Mouse (Mus musculus) cerebellum, adult 11-12 months (tissue): ENCODE measurements around the gene Epha10.
"Not testable (repeated sequence)": the region's sequence is repeated elsewhere in the genome, so short reads cannot be mapped to it uniquely, and the experiment has no call there.

ENCODE experiments used
- DNase-seq: peaks from one replicate; pipeline ENCODE4 v3.0.0; 2022

Epha10 gene

DNA sequence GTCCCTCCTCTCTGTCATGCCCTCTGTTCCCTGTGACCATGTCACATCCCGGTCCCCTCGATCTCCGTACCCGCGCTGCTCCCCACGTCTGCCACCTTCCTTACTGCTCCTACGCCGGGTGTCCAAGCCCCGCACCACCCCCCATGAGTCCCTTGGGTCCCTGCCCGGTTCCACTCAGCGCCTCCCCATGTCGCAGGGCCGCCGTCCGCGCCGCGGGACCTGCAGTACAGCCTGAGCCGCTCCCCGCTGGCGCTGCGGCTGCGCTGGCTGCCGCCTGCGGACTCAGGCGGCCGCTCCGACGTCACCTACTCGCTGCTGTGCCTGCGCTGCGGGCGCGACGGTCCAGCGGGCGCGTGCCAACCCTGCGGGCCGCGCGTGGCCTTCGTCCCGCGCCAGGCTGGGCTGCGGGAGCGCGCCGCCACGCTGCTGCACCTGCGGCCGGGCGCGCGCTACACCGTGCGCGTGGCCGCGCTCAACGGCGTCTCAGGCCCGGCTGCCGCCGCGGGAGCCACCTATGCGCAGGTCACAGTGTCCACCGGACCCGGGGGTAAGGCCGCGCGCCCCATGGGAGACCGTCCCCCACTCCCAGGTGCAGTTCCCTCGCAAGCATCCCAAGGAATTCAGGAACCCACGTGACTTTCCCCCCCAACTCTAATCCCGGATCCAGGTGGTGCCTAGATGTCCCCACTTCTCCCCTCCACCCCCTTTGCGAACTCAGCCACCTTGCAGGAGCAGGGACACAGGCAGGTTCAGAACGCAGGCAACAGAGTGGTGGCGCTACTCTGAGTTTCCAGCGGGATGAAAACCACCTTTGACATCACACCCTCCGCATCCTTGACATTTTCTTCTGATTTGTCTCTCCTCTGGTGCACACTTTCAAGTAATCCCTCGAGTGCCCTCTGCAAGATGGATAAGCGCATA lies 14.1 kb downstream of the Epha10 start:
- DNase-seq = peak; percentile 88

DNA sequence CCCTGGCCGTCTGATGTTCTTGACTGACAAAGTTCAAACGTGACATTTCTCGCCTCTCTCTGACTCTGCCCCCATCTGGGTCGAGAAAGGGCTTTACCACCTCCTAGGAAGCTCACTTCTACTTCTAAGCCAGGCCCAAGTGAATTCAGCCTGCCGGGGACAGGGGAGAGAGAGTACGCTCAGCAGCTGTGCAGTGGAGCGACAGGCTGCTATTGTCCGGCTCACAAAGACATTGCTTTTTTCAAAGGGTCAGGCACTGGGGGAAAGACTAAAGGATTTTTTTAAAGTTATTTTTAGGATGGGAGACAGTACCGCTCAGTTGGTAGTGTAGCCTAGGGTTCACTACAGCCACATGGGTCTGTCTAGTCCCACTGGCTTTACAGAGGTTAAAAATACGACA lies 17.7 kb downstream of the Epha10 start:
- no peak for DNase-seq

DNA sequence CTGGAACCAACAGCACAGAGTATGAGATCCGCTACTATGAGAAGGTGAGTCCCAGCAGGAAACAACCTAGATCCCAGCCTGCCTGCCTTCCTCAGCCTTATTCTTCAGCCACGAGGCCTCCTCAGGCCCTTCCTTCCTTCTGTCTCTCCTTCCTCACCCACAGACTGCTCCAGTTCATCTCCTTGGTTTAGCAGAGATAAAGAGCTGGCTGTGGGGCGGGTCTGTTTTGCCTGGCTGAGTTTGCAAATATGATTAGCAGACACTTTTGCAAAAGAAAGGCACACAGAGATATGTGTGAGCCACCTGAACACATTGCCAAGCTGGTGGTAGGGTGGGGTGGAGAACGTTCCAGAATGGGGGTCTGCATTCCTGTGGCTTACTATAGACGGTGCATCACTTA lies 19.2 kb downstream of the Epha10 start:
- DNase-seq = no peak

DNA sequence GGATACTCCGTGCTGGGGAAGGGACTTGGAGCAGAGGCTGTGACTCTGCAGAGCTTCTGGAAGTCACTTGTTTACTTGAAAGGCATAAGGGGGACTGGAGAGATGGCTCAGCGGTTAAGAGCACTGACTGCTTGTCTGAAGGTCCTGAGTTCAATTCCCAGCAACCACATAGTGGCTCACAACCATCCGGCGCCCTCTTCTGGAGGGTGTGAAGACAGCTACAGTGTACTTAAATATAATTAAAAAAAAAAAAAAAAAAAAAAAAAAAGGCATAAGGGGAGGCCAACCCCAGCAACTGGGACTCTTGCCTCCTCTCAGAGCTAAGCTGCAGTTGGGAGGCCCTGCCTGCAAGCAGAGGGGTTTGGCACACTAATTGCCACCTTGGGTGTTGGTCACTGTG lies 24.7 kb downstream of the Epha10 start:
- DNase-seq = no peak

DNA sequence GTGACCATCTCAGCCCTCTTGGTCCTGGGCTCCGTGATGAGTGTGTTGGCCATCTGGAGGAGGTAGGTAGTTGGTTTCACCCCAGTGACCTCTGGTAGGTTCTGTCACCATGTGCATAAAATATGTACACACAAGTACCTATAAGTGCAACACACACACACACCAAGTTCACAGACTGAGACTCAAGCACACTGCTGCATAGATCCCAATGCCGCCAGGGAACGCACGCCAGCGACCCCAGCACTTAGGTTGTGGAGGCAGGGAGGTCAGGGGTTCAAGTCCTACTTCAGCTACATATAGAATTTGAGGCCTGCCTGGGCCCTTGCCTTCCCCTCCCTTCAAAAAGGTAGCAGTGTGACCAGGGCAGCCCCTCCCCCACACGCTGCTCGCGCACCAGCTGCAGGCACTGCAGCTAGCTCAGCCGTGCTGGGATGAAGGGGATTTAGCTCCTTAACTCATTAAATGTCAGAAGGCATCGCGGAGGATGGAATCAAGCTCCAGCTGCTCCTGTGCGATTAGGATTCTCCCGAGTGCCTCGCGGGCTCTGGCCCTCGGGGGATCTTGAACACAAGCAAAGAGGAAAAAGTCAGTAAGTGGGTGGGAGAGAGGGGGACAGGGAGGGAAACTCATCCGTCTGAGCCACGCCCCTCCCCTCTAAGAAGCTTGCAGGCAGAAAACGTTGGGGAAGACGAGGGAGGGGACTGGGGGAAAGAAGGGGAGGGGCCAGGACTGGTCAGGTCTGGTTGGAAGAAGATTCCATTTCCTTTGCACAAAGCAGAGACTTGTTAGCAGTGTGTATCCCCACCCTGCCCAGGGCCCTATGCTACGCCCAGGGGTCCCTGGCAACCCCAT lies 25.5 kb downstream of the Epha10 start:
- no peak for DNase-seq

DNA sequence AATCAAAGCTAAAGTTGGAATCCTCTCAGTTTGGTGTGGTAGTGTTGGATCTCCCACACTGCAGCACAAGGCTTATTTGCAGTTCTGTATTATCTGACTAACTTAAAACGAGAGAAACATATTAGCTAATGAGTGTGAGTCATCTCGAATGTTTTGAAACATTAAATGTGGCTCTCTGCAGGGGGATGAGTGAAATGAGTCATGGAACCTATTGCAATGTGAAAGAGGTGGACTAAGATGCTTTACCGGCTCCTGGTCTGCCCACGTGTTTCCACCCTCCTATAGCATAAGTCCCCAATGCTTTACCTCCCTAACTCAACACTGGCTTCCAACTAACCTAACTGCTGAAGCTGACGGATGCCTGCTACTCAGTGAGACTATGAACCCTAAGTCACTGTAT lies 47.4 kb downstream of the Epha10 start:
- DNase-seq = no peak

DNA sequence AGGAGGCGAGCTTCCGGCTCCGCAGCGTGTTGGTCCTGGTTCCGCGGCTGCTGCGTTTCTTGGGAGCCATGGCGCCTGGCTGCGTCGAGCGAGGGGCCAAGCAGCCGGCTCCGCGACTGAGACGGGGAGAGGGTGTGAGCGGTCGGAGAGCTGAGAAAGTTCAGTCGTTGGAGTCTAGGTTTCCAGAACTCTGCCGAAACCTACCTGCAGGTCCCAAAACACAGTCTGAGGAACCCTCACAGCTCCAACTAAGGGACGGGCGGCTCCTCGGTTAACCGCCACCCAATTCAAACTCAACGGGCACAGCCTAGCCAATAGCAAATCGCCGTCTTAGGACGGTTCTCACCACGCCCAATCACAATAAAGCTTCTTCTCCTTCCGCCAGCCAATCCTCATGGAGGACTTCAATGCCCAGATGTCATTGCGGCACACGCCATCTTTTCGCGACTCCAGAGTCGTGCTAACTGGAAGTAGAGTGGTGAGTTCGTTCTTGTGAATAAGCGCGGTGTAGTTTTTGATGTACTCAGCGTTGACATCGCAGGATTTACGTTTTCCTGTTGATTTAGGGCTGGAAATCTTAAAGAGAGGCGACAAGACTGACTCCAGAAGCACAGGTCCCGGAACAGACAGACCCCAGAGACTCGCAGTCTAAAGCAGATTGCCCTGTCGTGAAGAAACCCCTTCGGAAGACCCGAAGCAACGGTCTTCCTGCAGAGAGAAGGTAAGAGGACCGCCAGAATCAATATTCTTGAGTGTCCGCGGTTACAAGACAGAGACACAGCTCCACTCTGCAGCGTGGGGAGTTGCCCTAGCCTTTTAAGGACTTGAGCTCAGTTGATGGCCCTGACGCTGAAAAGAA lies 56.1 kb downstream of the Epha10 start, which contains the start of gene 9930104L06Rik:
Gene 9930104L06Rik (plus strand): TSS at position 436 of the 859 bp plus-strand sequence.
- peak; percentile 94 for DNase-seq

DNA sequence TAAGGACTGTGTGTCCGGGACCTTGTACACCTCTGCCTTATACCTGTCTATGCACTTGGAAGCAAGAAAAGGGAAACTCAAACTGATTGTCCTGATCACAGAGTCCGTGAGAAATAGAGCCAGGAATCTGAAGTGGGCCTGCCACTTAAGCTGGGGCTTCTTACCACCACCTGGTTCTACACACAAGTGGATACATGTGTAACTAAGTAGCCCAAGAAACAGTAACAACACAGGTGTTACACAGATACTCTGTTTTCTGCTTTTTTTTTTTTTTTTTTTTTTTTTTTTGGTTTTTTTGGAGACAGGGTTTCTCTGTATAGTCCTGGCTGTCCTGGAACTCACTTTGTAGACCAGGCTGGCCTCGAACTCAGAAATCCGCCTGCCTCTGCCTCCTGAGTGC lies 58.5 kb downstream of the Epha10 start, which contains the start of gene Cdca8:
Gene Cdca8 (minus strand): TSS at position 101 of the 400 bp plus-strand sequence.
- DNase-seq = not testable (repeated sequence)

DNA sequence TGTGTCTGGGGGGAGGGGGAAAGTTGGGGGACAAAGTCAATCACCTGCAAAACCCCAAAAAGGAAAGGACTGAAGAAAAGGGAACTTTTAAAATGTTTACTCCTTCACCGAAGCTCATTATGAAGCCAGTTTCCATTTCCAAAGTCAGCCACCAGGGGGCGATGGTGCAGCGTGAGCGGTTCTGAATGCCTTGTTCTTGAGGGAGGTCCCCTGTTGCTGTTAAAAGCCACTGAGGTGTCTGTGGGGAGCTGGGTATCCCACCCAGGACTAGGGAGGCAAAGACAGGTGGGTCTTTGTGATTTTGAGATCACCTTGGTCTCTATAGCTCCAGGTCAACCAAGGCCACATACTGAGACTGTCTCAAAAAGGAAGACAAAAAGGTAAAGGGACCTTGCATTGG lies 62.3 kb downstream of the Epha10 start:
- DNase-seq = peak; percentile 39

DNA sequence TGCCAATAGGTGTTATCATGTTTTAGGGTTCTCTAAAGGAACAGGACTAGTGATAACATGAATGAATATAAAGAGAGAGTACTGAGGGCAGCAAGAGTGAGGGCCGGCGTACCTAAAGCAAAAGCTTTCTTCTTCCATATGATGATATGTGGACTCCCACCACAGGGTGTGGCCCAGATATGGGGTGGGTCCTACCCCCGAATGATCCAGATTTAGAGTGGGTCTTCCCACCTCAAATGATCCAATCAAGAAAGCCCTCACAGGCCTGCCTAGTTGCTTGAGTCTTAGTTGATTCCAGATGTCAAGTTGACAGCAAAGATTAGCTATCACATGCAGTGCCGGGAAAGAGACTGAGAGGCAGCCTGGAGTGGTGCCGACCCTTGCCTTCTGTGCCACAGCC lies 63.1 kb downstream of the Epha10 start:
- no peak for DNase-seq

DNA sequence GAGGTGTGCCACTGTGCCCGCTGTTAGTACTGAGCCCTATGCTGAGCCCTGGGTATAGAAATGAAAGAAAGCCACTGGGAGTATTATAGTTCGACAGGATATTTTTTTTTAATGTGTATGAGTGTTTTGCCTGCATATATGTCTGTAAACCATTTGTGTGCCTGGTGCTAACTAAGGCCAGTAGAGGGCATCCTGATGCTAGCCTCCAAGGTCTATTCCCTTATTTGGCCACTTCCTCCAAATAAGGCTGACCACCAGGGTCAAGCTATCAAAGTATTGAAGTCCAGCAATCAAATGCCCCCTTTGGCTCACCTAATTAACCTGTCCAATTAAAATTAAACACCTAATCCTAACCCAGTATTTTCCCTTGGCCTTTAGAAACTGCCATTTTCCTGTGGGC lies 64.3 kb downstream of the Epha10 start:
- DNase-seq = no peak

DNA sequence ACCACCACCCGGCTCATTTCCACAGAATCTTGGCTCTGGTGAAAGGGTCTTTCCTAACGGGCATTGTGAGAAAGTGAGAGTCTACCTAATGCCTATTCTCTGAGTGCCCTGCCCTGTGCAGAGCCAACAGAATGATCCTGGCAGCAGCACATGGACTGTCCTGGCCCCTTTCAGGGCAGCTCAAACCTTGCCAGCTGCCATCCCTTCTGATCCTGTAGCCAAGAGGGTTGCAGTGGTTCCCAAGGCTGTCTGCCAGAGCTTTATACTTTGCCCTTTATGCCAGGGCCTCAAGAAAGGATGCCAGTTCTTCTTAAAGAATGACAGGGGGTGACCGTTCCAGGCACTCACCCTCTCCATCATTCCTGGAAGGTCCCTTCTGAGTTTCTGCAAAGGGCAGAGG lies 68.8 kb downstream of the Epha10 start:
- no peak for DNase-seq

DNA sequence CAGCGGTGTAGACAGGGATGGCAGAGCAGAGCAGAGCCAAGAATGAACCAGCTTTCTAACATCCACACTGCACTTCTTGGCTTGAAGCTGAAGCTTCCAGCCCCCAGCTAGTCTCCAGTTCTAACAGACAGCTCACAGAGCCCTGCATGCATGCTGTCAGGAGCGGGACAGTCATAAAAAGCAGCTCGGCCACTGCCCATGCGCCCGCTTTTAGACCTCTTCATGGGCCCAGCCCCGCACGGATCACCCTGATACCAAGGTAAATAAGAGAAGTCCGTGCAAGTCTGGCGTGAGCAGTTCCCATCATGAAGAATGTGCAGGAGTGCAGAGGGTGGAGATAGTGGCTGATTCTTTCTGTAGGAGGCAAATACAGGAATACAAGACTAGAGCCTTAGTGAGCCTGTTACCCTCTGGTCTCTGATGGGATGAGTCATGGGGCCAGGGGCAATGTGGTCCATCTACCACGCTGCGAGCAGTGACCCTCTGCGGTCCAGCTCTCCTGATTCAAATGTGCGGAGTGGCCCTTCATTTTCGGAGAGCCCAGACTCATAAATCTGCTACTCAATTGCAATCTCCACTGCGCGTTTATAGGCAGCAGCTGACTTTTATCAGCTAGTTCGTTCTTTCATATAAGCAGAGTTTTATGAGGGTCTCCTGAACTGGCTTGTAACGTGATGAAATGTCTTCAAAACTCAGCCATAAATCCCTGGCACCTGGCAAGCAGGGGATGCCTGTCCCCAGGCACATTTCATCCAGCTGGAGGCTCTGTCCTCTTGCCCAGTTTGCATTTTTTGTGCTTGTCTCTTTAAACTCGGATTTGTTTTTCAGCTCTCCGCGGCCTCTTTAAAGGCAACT lies 69.7 kb downstream of the Epha10 start:
- DNase-seq = no peak

DNA sequence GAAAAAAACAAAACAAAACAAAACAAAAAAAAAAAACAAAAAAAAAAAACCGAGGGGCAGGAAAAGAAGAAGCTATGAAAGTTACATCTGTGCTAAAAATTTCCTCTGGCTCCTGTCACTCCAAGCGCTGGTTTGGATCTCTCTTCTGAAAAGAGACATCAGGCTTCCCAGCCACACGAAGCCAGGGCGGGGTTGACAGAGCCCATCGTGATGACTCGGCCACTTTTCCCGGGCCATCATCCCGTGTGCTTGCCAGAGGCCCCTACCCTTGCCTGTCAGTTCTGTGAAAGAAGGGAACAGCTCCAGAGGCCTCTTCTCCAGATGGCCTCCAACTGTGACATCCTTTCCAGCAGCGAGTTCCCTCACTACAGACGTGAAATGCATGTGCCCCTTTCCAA lies 70.3 kb downstream of the Epha10 start:
- no peak for DNase-seq

DNA sequence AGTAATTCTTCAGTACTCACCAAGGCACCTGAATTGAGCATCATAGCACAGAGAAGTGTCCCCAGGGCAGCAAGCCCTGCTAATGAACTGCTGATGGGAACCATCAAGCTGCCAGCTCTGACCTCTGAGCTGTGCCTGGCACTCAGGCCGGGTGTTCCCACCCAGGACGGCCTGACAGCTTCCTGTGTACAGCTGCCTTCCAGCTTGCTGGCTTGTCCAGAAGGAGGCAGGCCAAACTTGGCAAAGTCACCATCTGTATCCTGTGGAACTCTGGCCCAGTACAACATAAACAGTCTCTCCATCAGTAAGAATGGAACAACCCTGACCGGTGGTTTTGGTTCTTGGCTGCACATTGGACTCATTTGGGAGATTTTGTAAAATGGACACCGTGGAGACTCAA lies 72.8 kb downstream of the Epha10 start:
- no peak for DNase-seq

DNA sequence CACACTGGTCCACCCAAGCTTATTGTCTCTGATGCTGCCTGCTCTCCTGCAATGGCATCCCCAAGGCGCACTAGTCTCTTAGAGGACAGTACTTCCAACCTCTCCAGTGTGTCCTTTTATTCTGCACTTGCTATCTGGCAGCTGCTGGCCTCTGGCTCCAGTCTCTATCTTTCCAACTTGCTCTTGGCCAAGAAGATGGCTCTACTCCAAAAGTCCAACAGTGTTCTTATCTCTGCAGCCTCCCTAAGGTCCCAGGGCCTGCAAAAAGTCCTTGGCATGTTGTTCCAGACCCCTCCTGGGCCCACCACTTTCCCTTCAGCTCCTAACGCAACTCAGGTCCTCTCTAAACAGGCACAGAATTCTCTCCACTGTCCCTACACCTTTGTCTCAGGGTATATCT lies 76.6 kb downstream of the Epha10 start:
- DNase-seq = no peak

DNA sequence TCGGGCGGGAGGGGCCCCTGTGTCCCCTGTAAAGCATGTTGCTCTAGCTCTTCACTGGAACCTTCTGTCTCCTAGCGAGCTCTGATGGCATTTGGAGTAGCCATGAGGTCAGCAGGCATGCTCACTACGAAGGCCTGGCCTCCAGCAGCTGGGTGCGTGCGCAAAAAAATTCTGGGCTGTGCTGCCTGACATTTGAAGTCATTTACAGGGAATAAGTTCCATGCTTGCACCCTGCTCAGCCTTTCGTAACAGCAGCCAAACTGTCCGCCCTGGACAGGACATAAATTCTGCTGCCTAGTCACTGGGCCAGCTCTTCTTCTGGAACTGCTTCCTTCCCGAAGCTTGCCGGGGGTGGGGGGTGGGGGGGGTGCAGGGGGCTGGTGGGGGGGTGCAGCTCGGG lies 78.4 kb downstream of the Epha10 start:
- DNase-seq = no peak

DNA sequence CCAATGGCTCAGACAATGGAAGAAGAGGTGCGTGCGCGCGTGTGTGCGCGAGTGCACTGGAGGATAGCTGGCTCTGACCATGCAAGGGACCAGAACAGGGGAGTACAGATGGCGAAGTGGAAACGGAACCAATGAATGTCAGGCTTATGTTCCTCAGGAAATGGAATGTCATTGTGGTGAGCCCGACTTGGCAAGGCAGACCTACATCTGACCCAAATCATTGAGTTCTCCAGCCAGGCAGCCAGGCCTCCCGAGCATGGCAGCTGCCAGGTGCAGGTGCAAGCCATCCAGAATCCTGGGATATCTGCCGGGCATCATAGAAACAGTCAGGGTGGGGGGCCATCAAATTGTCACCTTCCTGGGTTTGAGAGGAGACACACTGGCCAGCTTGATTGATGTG lies 80.2 kb downstream of the Epha10 start:
- DNase-seq = peak; percentile 48

DNA sequence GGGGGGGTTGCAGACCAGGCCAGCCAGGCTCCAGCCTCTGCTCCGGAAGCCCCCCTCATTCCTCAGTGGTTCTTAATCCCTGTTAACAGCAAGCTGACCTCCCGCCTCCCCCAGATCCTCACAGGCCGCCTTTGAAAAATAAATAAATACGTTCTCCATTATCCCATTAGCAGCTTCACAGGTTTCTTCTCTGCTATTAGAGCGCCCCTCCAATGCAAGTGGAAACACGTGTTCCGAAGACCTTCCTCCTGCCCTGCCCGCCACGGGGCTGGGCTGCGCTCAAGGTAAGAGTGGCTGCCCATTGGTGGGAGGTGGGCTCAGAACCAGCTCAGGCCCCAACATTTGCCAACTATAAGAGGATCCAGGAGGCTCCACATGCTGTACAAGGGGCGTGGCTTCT lies 81.9 kb downstream of the Epha10 start:
- DNase-seq = no peak

DNA sequence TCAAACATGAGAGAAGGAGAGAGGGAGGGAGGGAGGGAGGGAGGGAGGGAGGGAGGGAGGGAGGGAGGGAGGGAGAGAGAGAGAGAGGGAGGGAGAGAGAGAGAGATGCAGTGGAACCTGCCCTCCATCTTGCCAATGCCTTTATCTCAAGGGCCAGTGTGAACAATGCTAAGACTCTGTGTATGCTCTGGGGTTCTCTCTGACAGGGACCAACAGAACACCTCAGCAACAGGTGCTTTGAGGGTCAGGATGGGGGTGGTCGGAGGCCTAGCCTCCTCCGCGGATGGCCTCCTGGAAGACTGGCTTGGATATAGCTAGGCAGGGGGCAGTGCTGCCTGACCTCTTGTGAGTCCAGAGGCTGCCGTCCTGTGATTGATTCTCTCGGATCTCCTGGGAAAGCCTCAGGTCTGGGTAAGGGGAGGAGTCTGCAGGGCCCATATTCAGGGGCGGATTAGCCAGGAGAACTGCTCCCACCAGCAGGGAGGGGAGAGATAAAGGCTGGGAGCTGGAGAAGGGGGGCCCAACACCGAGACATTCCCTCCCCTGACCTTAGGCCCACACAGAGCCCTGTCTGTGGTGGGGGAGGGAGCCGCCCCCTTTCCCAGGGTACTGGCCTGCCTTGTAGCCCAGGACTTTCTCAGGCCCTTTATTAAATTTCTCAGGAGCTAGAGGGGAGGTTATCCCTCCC lies 84.4 kb downstream of the Epha10 start:
- DNase-seq = no peak
